Mouse (Mus musculus) spleen, adult 12 weeks (tissue): ENCODE data around the gene Gigyf1.
A peak's percentile ranks its signal among the peaks of the same experiment; 100 is the strongest.

Experiments used
- DNase-seq: peaks from one replicate; pipeline ENCODE4 v3.0.0; 2022; ENCODE audit warnings: low spot score

Gene Gigyf1

DNA sequence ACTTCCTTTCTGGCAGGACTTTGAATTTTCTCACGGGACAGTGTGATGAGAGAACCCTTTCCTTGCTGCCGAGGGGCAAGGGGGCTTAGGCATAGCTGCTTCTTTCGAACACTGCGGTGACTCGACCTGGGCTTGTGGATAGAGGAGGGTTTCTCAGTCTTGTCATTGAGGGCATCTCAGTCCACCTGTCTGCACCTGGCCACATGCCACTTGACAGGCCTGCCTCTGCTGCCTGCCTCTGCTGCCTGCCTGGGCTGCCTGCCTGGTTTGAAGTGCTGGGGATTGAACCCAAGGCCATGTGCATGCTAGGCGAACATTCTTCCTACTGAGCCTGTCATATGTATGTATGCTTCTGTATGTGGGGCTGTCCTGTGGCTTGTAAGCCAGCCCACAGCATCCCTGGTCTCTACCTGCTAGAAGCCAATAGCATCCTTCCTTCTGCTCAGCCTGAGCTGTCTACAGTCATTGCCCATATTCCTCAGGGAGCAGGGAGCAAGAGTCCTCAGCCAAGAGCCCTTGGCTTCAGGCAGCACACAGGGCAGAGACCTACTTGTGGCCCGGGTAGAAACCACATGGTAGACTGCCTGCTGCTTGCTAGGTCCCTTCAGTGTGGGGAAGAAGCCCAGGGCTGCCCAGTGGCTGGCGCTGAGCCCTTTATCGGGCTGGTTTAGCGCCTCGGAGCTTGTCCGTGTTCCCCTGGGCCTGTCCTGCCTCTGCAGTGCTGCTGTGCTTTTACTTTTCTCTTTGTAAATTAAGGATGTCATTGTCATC is 4.2 kb upstream of the Gigyf1 start:
- no peak for DNase-seq

DNA sequence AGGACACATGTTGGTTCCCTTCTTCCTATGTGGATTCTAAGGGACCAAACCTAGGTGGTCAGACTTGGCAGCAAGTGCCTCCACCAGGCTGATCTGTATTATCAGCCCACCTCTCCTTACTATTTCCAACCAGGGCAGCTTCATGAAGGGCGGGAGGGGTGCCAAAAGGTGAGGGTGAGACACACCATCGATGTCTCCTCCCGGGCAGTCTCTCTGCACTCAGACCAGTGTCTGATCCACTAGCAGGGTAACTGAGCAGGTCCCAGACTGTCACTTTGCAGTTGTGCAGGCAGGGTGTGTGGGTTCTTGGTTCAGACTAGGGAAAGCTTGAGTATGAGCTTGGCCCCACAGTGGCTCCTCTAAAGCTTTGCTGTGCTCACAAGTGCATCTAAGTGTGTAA is 3.5 kb upstream of the Gigyf1 start:
- DNase-seq, result no peak

DNA sequence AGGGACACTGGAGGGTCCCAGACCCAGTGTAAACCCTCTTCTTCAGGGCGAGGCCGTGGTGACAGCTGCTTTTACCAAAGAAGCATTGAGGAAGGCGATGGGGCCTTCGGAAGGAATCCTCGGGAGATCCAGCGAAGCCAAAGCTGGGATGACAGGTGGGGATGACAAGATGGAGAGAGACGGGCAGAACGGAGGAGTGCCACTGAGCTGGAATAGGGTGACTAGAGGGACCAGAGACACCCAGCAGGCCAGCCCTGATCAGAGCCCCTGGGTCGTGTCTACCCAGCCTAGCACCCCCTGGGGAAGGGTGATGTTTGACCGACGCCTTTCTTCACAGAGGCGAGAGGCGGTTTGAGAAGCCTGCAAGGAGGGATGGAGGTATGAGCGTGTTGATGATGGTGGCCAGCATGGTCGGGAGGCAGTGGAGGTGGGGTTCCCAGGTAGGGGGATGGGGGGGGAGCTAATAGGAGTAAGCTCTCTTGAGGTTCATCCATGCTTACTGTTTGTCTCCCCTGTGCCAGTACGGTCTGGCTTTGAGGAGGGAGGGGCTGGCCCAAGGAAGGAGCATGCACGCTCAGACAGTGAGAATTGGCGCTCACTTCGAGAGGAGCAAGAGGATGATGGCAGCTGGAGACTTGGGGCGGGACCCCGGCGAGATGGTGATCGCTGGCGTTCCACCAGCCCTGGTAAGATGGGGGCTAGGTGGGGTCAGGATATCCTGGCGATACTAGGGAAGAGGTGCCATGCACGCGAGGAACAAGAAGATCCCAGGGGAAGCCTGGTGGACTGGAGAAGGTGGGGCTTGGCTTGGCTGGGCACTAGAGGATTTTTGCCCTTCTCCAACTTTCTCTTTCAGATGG is 1.6 kb downstream of the Gigyf1 start:
- DNase-seq, result no peak

DNA sequence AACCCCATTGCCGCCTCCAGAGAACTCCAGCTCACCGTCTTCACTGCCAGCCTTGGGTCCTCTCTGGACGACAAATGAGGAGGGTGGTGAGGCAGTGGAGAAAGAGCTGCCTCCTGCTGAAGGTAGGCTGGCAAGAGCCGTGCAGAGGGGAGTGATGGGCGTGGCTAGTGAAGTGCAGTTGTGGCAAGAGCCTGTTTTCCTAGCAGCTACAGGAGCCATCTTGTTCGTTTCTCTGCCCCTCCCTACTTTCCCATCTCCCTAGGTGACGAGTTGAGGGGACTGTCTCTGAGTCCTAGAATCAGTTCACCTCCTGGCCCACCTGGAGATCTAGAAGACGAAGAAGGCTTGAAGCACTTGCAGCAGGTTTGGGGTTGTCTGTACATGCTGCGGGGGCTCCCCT is 3.5 kb downstream of the Gigyf1 start:
- DNase-seq, result no peak

DNA sequence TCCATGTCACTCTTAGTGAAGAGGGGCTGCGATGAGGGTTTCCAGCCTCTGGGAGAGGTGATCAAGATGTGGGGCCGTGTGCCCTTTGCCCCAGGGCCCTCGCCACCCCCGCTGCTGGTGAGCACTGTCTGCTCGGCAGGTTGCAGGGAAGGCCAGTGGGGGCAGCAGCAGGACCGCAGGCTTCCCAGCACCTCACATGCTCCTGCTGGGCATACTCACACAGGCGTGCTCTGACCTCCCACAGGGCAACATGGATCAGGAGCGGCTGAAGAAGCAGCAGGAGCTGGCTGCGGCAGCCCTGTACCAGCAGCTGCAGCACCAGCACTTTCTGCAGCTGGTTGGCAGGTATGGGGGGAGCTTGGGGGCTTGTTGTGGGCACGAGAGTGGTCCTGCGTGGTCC is 4.4 kb downstream of the Gigyf1 start:
- no peak for DNase-seq

DNA sequence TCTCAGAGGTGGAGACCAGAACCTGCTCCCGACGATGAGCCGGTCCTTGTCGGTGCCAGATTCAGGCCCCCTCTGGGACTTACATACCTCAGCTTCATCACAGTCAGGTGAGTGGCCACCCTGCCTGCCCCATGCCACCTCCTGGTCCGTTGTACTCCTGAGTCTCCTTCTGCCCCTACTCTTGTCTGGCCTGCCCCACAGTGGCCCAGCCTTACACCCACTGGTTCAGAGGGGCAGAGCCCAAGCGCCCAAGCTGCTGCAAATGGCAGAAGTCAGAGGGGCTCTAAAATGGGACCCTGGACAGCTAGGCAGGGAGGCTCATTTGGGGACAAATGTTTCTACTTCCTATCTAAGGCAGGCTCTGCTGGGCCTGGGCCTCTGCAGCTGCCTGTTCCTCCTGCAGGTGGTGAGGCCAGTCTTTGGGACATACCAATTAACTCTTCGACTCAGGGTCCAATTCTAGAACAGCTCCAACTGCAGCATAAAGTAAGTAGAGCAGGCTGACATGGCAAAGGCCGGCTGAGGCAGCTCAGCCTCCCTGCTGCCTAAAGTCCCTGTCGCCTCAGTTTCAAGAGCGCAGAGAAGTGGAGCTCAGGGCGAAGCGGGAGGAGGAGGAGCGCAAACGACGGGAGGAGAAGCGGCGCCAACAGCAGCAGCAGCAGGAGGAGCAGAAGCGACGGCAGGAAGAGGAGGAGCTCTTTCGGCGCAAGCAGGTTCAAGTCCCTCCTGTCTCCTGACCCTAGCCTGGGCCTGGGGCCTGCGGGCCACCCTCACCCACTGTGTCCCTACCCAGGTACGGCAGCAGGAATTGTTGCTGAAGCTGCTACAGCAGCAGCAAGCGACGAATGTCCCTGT is 5.3 kb downstream of the Gigyf1 start:
- no peak for DNase-seq

DNA sequence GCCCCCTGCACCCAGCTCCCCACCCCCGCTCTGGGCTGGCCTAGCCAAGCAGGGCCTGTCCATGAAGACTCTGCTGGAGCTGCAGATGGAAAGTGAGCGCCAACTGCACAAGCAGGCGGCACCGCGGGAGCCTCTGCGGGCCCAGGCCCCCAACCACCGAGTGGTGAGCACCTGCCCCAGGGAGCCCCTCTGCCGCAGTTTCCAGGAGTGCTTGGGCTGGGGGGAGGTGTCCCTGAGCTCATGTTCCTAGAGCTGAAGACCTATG is 5.8 kb downstream of the Gigyf1 start:
- no peak for DNase-seq

DNA sequence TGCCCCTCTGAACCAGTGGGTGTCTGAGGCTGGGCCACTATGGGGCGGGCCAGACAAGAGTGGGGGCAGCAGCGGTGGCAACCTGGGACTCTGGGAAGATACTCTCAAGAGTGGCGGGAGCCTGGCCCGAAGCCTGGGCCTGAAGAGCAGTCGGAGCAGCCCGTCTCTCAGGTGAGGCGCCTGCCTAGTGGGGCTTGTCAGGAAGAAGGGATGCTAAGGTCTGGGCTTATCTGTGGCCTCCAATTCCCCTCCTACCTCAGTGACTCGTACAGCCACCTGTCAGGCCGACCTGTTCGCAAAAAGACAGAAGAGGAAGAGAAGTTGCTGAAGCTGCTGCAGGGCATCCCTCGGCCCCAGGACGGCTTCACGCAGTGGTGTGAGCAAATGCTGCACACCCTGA is 6.3 kb downstream of the Gigyf1 start:
- DNase-seq, result no peak

DNA sequence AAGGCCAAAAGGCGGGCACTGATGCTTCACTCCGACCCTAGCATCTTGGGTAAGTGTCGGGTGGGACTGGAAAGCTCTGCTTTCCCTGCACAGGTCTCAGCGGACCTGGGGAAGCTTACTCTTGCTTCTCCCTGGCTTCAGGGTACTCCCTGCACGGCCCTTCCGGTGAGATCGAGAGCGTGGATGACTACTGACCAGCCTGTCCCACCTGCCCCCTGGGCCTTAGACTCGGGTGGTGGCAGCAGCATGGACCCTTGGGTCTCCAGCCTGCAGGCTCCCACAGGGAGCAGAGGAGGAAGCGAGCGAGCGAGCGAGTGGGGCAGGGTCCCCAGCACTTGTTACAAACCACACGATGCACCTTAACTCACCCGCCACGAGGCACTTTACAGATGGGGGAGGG is 7.2 kb downstream of the Gigyf1 start:
- DNase-seq, result no peak

DNA sequence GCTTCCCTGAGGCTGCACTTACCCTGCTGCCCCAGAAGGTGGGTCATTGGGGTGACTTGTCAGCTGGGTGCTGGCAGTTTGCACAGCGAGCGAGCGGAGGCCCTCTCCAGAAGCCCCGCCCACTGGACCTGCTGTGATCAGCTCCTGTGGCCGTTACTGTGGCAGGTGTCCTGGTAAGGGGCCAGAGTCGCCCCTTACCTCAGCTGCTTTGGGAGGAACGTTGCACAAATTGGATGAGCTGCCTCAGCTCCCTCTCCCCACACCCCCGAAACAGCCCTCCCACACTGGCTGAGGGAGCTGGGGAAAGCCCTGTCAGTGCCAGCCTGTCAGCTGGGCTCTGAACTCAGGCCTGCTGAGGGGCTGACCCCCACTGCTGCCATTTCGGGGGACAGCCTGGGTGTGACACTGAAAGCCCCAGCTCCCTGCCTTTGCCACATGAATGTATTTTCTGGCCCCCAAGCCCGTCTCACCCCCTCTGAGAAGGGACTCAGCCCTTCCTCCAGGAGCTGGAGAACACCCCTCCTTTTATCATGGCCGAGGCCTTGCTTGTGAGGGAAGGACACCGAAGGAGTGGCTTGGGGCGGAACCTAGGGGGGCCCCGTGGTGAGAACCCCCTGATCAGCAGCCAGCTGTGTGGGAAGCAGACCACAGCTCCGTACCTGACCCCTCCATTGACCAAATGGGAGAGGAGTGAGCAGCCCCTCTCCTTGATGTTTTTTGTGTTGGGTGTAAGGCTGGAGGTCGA is 8.0 kb downstream of the Gigyf1 start:
- no peak for DNase-seq

DNA sequence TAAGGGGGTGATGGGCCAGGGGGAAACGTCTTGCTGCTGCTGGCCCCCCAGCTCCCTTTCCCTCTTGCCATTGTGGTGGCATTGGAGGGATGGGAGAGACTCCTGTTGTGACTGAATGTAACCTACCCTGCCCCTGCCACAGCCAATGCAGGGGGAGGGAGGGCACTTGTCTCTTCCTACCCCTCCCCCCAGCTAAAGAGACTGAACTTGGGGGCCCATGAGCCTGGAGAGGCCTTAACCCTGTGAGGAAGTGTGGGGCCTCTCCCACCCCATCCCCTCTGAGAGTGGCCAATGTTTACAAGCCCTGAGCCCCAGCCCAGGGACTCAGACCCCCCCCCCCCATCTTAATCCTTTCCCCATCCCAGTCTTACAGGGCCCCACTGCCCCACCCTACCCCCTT is 9.1 kb downstream of the Gigyf1 start:
- no peak for DNase-seq

DNA sequence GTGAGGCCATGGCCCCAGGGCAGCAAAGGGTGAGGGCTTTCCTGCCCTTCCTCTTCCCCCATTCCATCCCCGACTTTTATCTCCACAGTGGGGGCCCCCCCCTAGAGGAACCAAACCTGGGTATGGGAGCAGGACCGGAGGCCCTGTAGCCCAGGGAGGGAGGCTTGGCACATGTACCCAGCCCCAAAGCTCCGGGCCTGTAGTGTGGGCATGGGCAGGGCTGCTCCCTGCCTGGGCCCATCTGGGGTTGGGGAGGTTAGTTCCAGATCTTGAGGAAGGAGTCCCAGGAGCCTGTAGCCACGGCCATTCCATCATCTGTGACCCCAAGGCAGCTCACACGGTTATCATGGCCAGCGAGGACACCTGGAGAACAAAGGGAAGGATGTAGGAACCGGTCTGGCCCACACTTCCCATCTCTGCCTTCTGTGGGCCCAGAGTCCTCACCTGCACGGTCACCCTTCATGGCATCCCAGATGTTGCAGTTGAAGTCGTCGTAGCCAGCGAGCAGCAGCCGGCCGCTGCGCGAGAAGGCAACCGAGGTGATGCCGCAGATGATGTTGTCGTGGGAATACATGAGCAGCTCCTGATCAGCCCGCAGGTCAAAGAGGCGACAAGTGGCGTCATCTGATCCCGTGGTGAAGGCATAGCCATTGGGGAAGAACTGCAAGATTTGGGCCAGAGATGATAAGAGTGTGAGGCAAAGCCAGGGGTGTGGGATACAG is 10.1 kb downstream of the Gigyf1 start:
- DNase-seq, result no peak

DNA sequence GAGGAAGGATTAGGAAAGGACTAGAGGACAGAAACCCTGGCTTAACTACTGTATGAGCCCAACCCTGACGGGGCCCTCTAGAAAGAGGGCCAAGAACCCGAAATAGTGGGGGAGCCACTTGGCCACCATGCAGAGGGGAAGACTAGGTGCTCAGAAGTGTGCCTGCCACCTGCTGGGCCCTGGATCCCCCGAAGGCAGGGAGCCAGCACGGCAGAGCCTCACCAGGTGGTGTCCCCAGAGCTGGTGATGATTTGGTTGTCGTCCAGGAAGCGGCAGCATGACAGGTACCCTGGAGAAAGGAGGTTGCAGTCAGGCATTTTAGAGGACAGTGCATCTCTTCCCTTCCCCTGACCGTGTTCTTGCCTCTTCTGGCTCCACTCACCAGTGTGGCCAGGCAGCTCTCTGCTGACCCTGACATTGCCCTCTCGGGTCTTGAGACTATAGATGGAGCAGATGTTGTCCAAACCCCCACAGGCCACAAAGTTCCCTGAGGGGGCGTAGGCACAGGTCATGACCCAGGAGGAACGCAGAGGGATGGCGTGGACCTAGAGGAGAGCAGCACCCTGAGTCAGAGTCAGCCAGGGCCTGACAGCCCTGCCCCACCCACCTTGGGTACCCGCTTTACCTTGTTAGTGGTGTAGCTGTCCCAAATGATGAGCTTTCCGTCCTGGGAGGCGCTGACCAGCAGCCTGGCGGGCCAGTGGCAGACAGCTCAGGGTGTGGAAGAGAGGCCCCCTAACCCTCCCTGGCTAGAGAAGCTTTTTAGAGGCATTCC is 11.1 kb downstream of the Gigyf1 start:
- no peak for DNase-seq

DNA sequence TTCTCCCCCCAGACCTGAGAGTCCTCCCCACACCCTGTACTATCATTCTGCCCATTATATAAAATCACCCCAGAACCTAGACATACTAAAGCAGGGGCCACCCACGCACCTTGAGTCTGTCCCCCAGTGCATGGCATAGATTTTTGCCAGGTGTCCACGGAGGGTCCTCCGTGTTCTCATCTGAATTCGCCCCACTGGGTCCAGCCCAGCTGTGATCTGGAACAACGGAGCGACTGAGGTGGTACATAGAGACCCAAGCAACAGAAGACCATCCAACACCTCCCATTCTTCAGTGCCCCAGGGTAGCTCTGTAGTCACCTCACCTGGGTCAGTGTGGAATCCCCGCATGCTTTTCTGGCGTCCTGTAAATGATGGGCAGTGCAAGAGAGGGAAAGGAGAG is 11.7 kb downstream of the Gigyf1 start:
- DNase-seq, result no peak

DNA sequence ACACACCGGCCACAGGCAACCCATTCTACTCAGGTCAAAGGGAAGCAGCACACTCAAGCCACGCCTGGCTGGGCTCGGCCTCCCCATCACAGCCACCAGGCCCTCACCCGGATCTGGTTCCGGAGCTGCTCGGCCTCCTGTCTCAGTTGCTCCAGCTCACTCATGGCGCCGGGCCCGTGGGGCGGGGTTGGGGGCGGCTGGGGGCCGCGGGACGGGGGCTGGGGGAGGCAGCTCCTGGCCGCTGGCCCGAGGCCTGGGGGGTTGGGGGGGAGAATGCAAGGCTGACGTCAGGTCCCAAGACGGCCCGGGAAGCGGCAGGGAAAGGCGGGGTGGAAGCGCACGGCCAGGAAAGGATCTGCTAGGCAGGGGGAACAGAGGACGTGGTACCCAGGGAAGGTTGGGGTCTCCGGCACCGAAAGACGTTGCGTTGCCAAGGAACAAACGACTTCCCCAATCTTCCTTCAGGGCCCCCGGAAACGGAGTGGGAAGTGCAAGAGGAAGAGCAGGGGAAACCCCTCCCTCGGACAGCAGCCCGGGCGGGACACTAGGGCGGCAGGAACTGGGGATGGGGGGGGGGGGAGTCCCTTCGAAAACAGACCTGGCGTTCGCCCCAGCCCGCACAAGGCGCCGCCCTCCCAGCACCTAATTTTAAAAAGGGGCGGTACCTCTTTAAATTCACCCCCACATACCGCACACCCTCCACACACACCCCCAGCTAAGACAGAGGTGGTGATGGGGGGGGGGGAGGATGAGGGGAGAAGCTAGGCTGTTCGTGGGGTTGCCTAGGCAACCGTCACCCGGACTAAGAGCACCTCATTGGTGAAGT is 12.5 kb downstream of the Gigyf1 start:
- peak; percentile 44 for DNase-seq

DNA sequence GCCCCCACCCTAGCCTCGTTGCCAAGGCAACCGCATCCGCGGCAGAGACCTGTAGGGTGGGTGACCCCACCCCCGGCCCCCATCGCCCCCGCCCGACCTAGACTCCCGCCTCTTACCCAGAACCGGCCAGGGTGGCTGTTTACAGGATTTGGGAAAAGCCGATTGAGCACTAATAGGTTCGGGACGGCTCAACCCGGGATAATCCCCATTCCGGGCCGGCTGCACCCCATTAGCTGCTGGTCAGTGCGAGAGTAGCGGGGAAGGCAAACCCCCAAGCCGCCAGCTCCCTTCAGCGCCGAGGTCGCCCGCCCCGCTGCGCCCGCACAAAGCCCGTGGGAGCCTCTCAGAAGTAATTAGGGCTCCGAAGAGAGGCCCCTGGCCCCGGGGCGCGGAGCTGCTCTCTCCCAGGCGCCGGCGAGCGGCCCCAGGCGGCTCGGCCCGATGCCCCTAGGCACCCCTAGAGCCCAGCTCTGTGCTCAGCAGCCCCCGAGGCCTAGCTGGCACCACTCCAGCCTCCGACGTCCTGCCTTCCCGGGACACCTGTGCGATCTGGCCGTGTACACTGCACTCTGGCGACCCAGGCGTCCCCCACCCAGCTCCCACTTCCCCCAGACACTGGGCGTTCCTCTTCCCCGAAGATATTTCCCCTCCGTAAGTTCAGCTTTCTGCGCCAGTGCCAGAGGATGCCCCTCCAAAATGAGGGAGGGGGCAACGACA is 13.2 kb downstream of the Gigyf1 start:
- peak; percentile 56 for DNase-seq

DNA sequence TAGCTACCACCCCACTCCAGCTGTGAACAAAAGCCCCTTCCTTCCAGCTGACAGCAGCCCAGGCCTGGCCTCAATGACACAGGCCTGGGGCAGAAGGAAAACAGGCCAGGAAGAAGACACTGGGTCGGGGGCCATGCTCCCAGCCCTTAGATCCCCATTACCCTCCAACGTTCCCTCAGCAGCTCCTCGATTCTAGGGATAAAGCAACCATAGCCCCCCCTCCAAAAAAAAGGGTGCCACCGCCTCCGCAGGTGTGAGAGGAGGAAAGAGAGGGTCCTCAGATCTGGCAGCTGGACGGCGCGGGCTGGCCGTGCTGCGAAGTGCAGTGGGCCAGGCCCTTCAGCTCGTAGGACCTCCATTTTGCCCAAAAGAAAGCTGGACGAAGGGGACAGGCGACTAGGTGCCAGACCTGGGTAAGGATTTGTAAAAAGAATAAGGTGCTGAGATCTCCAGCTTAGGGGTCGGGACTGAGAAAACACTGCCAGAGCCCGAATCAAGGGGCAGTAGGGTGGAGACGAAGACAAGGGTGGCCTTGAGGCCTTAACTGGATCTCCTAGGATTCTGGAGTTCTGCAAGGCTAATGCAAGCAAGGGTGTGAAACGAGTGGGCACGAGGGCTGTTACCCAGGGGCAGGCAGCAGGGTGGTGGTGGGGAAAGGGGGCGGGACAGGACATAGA is 13.9 kb downstream of the Gigyf1 start:
- peak; percentile 36 for DNase-seq

DNA sequence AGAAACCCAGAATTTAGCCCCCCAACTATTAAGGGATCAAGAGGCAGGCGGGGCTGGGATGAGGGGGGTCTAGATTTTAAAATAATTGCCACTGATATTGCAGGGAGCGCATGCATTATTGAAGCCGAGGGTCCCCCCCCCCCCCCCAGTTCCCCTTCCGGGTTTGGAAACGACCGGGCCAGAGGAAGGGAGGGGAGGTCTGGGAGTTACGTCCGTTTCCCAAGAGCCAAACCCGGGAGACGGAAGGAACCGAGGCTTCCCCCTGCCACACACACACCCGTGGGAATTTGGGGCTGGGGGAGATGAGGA is 14.4 kb downstream of the Gigyf1 start:
- DNase-seq, result no peak
